Mouse (Mus musculus): Measurements from ENCODE around the gene AU022751.

DNA sequence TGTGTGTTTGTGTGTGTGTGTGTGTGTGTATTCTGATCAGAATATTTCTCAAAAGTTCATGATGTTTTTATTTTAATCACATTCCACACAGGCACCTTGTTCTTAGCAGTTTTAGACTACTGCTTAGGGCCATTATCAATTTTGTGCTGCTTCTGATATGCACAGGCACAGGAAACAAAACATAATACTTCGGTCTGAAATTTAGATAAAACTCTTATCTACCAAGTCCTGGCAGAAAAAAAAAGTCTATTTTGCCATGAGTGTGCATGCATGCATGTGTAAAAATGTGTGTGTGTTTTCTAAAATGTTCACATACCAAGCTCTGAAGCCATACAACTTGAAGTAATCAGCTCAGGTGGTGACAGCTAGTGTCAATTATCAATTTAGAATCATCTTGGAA lies 21.7 kb downstream of the AU022751 start:
- TF ChIP-seq CTCF (IDR thresholded peaks at IDR 0.05; ENCODE audit: control insufficient read depth, insufficient read depth, insufficient replicate concordance, low read depth, low read length) (no peak), POLR2A (IDR thresholded peaks at IDR 0.05; ENCODE audit: control insufficient read depth, low read depth, low read length) (no peak)
